Mouse (Mus musculus): Measurements from ENCODE around the gene Wdfy4.

The Wdfy4 gene

GRCm38 (mm10) chr14:33078596-33078995 is 106.7 kb downstream of the Wdfy4 start:
- DNase-seq (ENCODE audit: low read depth): no peak

DNA sequence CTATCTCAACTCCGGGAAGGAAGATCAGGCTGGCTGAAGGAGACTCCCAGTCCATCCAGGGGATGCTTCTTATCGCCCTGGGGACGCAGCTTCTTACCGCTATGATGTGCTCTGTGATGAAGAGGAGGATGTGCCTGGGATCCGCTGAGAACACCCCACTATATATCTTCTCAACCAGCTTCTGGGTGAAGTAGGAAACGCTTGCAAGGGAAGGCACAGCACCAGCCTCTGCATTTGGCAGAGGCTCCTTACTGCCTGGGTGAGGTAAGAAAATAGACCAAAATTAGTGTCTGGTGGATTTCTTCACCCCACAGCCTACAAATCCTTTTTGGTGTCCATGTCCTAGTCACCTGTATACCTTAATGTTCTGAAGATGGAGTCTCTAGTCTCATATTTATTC is 107.2 kb downstream of the Wdfy4 start:
- DNase-seq (ENCODE audit: low read depth): no peak

DNA sequence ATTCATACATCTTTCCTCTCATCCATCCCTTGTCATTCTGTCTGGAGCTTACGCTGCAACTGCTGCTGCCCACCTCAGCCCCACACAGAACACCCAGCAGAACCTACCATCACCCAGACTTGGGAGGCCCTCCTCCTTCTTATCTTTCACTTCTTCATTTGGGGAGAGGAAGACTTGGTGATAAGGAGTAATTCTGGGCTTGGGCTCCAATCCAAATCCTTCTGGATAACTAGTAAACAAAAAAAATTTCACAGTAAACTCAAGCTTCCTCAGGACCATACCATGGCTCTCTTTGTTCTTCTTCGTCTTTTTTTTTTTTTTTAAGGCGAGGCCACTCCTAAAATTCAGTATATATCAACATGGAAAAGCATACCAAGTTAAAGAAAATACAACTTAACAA is 112.0 kb downstream of the Wdfy4 start:
- DNase-seq (ENCODE audit: low read depth): no peak

DNA sequence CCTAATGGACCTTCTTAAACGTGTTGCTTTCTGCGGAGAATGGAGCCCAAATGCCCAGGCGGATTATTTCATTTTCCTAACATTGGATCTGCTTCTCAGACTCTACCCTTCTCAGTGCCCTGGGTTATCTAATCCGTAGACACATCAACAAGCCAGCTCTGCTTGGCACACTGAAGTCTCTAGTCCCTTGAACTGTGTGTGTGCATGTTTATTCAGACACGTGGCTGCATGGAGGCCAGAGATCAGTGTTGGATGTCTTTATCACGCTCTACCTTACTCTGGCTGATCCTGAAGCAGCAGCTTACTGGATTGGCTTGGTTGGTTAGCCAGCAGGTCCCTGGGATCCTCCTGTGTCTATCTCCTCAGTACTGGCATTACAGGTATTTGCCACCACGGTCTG is 113.0 kb downstream of the Wdfy4 start:
- no peak for DNase-seq (ENCODE audit: low read depth)

- no peak for DNase-seq (ENCODE audit: low read depth)
Observed at GRCm38 (mm10) chr14:33067676-33068075, 117.6 kb downstream of the Wdfy4 start.

DNA sequence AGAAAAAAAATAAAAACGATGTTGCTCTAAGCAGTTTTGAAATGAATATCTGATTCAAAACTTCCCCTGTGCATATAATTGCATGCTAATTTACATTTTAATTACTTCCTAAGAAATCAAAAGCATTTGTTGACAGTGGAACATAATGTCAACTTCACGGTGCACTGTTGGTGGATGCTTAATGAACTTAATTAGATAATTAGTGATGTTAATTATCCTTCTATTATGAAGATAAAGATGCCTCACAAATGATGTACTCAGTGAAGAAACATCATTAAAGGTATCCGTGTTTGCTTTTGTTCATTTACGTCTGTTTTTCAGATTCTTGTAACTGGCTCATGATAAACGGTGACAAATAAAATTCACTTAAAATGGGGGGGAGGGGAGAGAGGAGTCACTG is 122.3 kb downstream of the Wdfy4 start:
- DNase-seq (ENCODE audit: low read depth): no peak

DNA sequence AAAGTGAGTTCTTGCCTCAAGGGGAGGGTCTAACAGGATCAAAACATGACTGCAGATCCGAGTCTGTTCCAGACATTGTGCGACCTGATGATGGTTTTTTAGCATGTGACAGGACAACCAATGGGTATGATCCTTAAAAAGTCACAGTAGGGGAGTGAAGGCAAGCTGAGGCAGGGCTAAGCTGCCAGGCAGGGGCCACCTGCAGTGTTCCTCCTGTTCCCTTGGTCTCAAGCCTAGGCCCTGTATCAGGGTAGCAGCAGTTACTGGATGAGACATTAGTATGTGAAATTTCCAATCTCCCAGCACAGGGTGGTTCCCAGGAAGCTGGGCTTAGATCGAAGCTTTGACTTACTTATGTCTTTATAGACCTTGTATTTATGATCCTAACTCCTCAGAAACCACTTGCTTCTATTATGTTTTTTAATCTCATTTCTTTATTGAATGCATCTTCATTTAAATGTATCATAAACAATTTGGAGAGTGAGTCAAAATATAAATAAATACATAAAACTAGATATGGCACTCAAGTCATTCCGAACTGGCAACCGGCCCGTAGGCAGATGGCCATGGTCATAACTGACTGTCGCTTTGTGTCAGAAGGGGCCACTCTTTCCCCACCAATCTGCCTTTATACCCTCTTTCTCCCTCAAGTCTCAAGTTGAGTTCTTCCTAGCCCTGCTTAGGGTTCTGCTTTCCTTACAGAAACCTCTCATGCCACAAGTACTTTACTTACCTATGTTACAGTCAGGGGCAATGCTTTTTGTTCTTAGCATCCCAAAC is 126.2 kb downstream of the Wdfy4 start:
- no peak for DNase-seq (ENCODE audit: low read depth)

DNA sequence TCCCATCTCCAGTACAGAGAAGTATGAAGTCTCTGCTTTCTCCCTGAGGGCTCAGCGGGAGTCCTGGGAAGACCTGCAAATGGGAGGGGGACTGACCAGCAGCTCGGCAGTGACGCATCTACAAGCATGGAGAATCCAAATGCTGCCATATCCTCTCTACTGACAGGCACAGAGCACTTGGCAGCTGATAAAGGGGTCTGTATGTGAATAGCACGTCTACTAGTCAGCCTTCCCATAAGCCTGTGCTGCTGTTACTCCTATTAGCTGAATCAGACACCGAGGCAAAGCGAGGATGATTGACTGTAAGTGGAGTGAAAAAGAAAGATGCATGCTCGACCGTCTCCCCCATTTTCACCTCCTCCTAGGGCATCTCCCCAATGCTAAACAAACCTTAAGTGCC is 131.9 kb downstream of the Wdfy4 start:
- DNase-seq (ENCODE audit: low read depth): no peak

DNA sequence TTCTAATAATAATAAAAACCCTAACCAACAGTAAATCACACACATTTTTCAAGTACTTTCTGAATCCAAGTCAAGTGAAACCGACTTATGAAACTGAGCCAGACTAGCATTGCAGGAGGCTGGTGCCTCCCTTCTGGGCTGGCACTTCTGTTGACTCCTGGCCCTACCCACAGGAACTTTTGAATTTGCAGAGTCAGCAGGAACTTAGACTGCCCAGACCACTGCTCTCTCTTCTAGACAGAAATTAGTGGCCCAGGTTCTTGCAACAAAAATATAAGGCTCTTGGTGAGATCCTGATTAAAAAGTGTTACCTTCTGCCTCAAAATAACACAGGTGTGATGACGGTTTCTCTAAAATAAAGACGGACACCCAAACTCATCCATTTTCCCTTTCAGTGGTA is 140.1 kb downstream of the Wdfy4 start:
- no peak for DNase-seq (ENCODE audit: low read depth)

GRCm38 (mm10) chr14:33036811-33037210 is 148.5 kb downstream of the Wdfy4 start:
- no peak for DNase-seq (ENCODE audit: low read depth)

DNA sequence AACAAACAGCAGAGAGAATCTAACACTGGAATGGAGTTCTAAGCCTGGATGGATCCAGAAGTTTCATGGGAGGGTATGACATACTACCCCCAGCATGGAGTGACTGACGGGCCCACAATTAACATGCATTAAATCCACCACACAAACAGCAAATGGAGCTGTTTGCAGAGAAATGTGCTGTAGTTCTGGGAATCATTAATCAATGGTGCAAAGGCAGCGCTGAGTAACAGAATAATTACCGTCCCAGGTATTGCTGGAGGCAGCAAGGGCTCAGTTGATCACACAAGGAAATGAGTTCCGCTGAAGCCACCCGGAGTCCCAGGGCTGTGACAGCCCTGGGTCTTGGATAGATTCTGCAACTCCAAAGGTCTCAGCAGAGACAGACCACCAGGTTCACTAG is 149.9 kb downstream of the Wdfy4 start:
- no peak for DNase-seq (ENCODE audit: low read depth)

GRCm38 (mm10) chr14:33033424-33033823 is 151.9 kb downstream of the Wdfy4 start:
- DNase-seq (ENCODE audit: low read depth): no peak

DNA sequence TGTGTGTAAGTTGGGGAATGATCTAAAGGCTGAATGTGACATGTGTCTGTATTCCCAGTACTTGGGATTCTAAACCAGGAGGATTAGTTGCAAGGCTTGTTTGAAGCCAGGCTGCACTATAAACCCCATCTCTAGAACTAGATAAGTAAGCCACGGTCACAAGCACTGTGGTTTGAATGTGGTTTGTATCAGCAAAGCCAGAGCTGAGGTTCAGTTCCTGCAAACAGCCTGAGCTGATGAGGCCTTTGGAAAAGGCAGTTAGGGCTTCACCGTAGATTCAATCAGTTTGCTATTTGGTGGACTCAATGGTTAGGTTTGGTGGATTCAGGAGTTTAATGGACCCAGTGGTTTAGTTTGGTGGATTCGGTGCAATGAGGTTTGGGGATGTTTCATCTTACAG is 154.5 kb downstream of the Wdfy4 start:
- DNase-seq (ENCODE audit: low read depth): no peak

- DNase-seq (ENCODE audit: low read depth): no peak
Observed at GRCm38 (mm10) chr14:33019606-33020005, 165.7 kb downstream of the Wdfy4 start.

- no peak for DNase-seq (ENCODE audit: low read depth)
Observed at GRCm38 (mm10) chr14:33019050-33019449, 166.3 kb downstream of the Wdfy4 start.

- no peak for DNase-seq (ENCODE audit: low read depth)
Observed at GRCm38 (mm10) chr14:33007638-33008037, 177.7 kb downstream of the Wdfy4 start.

DNA sequence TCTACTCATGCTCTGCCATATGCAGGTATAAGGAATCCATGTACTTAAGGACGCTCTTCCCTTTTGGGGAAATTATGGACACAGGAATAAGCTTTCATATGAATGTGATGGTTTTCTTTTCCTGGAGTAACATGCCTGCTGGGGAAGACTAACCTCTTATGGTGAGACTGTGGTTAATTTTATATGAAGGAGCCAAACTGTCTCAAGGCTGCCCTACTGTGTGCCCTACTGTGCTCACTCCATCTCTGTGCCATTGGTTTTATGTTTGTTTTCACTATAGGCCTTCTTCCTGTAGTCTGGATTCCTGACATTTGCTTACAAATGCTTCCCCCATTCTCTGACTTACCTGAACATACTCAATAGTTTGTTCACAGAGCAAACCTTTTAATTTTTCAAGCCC is 180.2 kb downstream of the Wdfy4 start:
- no peak for DNase-seq (ENCODE audit: low read depth)

DNA sequence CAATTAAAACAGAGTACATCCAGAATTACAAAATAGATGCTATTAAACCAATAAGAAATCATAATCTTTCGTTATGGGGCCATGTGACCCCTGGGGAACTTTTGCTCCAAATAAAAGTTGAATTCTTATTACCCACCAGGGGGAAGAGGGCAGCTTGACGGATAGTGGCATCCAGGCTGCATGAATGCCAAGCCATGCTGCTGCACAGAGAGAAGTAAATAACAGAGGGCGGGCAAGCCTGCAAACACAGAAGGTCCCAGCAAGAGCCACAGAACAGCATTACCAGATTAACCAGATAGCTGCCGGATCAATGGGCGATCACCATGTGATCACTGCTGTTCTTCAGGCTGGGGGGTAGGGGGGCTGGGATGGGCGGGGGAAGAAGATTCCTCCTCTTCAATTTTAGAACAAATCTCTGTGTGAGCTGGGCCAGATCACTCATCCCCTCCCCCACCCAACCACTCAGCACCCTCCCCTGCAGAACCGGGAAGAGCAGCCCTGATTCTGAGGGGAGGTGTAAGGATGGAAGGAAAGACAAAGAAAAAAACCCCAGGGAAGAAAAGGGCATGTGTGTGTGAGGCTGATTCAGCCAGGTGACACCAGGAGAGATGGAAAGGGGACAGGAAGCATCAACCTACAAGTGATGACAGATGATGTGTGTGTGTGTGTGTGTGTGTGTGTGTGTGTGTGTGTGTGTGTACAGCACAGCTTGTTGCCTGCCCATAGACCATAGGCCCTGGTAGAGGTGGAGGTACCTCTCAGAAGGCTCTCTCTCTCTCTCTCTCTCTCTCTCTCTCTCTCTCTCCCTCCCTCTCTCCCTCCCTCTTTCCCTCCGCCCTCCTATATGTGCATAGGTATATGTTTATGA is 185.0 kb downstream of the Wdfy4 start:
- no peak for DNase-seq (ENCODE audit: low read depth)

- no peak for DNase-seq (ENCODE audit: low read depth)
Observed at GRCm38 (mm10) chr14:32999511-32999910, 185.8 kb downstream of the Wdfy4 start.

DNA sequence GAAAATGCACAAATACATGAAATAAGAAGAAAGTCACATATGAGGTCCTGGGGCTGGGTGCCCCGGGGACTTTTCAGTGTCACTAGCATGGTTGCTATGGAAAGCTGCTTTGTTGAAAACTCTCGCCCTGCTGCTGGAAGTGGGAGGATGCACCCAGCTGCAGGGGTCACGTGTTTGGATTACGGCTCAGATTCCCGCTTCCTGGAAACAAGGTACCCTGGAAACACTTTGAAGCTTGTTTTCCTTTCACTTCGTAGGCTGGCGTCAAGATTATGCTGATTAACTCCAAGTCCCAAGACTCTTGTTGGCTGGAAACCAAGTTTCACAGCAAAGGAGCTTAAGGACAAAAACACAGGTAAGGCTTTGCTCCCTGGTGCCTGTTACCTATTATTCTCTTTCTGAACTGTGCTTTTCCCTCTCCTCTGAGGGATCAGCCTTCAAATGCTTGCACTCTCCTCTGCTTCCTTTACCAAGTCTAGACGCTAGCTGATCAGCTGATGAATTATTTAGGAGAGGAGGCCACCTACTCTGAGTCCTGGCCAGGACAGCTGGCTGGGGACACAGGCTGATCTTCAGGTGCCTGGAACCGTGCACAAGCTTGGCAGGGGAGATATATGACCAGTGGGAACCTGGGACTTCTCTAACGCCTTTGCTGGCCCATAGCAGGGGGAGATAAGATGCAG is 190.2 kb downstream of the Wdfy4 start:
- DNase-seq (ENCODE audit: low read depth): no peak

GRCm38 (mm10) chr14:32991082-32991481 is 194.2 kb downstream of the Wdfy4 start, which contains the start of gene Lrrc18:
Lrrc18 (plus strand) TSS chr14:32991382.
- no peak for DNase-seq (ENCODE audit: low read depth)

DNA sequence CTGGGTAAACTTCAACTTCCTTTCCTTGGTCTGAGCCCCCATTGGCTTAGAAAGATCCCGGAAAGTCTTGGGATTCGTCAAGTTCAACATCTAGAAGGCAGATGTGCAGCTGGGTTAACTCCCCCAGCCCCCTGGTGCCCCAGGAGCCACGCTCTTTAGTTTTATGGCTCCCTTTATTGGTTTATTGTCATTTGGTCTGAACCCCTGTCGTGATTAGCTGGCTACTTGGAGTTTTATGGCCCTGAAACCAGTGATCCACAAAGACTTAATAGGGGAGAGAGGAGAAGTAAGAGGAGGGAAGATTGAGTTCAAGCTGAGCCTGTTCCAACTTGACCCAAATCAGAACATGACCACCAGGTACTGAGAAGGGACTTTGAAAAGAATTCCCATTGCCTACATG is 198.6 kb downstream of the Wdfy4 start:
- DNase-seq (ENCODE audit: low read depth): no peak

Data from naive thymus-derived CD4-positive, alpha-beta T cell, adult 2 months (primary cell).